Mouse (Mus musculus) B cell, adult (primary cell): ENCODE results near the gene Sipa1. TPM values are rescaled to one million over a fixed set of nuclear protein-coding genes. Genes with fewer than 3 reads are reported as not detected.

Experiments
- total RNA-seq: library from RNA; stranded (reverse); gene quantifications from 4 replicates; pipeline ENCODE4 v1.2.4, GENCODE M21; 2023; ENCODE audit not compliant: inconsistent age

The Sipa1 gene
- 618 to 650 TPM (median 632 TPM) in 4 replicates for total RNA-seq

DNA sequence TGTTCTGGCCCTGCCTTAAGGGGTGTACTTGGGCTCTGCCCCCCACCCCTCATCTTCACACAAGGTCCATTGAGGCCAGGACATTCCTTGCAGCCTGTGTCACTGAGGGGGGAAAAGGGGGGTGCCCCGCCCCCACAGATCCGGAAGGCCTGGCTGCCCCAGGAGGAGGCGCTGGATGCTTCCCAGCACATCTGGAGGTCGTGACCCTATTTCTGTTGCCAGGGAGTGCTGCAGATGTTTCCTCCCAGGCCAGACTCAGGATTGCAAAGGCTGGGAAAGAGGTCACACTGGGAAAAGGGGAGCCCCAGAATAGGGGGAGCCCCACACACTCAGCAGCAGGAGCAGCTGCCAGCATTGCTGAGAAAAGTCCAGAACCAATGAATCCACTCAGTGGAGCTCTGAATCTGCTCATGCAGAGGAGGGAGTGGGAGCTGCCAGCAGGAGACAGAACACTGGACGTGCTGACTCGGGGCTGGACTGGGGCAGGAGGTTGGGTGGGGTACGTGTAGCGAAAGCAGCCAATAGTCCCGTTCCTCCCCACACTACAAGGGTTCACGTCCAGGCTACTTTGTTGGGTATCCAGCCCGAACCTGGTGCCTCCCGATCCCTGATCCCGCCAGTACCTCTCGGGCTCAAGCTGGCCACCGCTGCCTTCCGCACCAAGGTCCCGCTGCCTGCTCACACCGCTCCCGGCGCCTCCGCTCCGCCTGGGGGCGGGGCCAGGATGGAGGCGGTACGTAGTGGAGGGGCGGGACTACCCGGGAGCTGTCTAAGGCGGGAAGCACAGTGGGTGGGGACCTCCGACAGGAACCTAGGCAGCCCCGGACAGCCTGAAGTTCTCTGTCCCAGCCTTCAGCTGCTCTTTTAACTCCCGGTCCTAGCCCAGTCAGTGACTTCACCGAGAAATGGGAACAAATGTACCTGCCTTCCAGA, at the start of gene Sipa1:
Gene Sipa1, minus strand, starts transcription at position 727 of the 933 bp plus-strand sequence.

GRCm38 (mm10) chr19:5704163-5704800, 40.8 kb upstream of the Sipa1 start, which contains the start of gene Kcnk7:
TSS of gene Kcnk7 (plus strand) at chr19:5704367.

GRCm38 (mm10) chr19:5688200-5689087, 24.9 kb upstream of the Sipa1 start, which contains the start of the genes Map3k11 and Pcnx3:
TSS of gene Map3k11 (plus strand) at chr19:5688742.
TSS of gene Pcnx3 (minus strand) at chr19:5688908.

DNA sequence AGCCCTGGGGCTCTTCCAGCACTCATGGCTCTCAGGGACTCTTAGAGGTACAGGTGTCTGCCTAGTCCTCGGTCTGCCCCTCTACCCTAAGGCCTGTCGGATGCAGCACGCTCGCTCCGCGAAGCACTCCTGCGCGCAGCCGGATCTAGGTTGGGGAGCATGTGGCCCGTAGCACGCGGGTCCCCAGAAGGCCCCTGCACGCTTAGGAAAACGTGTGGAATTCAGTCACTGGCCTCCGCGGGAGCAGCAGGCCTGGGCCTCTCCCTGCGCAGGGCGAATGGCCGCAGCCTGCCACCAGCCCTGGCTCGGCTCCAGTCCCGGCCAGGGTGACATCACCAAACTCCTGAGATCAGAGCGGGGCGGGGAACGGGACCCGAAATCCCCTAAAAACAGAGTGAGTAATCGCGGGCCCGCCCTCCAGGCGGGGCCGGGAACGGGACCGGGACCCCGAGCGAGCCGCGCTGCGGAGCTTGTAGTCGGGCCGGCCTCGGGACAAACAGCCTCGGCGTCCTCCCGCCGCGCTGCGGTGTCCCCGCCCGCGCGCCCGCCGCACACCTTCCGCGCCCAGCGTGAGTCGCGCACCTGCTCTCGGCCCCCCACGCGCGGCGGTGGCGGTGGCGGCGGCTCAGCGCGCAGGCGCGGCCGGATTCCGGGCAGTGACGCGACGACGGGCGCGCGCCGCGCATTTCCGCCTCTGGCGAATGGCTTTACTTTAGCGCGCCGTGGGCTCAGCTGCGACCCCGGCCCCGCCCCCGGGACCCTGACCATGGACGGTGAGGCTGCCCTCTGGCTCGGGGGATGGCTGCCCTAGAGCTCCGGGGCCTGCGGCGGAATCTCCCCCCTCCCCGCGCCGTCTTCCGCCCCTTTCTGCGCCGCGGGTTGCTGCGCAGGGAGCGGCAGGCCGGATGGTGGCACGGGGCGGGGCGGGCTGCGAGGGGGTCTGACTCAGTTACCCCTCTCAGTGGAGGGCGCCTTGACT, 26.1 kb downstream of the Sipa1 start, which contains the start of gene Rela:
Gene Rela, plus strand, starts transcription at position 415 of the 979 bp plus-strand sequence.

GRCm38 (mm10) chr19:5609547-5610404, 53.7 kb downstream of the Sipa1 start, which contains the start of gene Kat5:
TSS of gene Kat5 (minus strand) at chr19:5610237.

DNA sequence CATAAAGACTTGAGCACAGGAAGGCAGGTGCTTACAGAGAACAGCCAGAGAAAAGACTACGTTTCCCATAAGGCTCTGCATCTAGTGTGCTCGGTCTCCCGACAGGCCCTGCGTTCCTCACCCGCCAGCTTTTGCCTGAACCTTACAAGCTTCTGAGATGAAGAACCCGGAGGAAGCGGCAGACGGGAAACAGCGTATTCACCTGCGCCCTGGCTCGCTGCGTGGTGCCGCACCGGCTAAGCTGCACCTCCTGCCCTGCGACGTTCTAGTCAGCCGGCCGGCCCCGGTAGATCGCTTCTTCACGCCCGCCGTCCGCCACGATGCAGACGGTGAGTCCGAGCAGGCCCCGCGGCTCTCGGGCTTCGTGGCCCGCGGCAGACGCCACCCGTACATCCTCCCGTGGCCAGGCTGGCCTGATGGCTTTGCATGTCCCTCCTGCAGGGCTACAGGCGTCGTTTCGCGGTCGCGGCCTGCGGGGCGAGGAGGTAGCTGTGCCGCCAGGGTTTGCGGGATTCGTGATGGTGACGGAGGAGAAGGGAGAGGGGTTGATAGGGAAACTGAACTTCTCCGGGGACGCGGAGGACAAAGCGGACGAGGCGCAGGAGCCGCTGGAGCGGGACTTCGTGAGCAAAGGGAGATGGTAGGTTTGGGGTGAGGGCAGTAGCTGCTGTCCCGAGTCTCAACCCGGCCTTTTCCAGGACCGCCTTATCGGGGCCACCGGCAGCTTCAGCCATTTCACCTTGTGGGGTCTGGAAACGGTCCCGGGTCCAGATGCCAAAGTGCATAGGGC, 61.6 kb downstream of the Sipa1 start, which contains the start of gene Rnaseh2c:
Gene Rnaseh2c, plus strand, starts transcription at position 122 of the 790 bp plus-strand sequence.

Other genes with a start within 250 kb of the Sipa1 start
- 168 to 181 TPM (median 171 TPM) in 4 replicates for gene Drap1, start 238.7 kb downstream of the Sipa1 start, total RNA-seq
- gene AI837181, start 238.6 kb downstream of the Sipa1 start, total RNA-seq: 56.0 to 61.6 TPM (median 59.0 TPM) in 4 replicates
- gene Fosl1, start 216.2 kb downstream of the Sipa1 start, total RNA-seq: 0.55 to 3.8 TPM (median 0.75 TPM) in 4 replicates
- 2.8 to 3.3 TPM (median 3.0 TPM) in 4 replicates for gene Ccdc85b, start 205.8 kb downstream of the Sipa1 start, total RNA-seq
- gene Fibp, start 203.1 kb downstream of the Sipa1 start, total RNA-seq: 107 to 110 TPM (median 109 TPM) in 4 replicates
- 0.90 to 2.0 TPM (median 1.3 TPM) in 4 replicates for gene Ctsw, start 195.2 kb downstream of the Sipa1 start, total RNA-seq
- 1.8 TPM in 1 of 4 replicates, not detected in the others for gene Efemp2, start 189.8 kb downstream of the Sipa1 start, total RNA-seq
- 40.8 to 48.0 TPM (median 43.1 TPM) in 4 replicates for gene Mus81, start 175.3 kb downstream of the Sipa1 start, total RNA-seq
- 1,329 to 1,431 TPM (median 1,341 TPM) in 4 replicates for gene Cfl1, start 173.3 kb downstream of the Sipa1 start, total RNA-seq
- gene 1700020D05Rik, start 159.9 kb downstream of the Sipa1 start, total RNA-seq: 0.93 to 2.6 TPM (median 2.2 TPM) in 4 replicates
- gene Snx32, start 153.2 kb downstream of the Sipa1 start, total RNA-seq: 7.9 to 10.5 TPM (median 9.1 TPM) in 4 replicates
- 0.27 TPM in 1 of 4 replicates, not detected in the others for gene Ovol1, start 103.1 kb downstream of the Sipa1 start, total RNA-seq
- 13.8 to 21.1 TPM (median 19.0 TPM) in 4 replicates for gene Ap5b1, start 95.7 kb downstream of the Sipa1 start, total RNA-seq
- gene Rnaseh2c, start 61.8 kb downstream of the Sipa1 start, total RNA-seq: 88.3 to 130 TPM (median 99.7 TPM) in 4 replicates
- gene Kat5, start 53.5 kb downstream of the Sipa1 start, total RNA-seq: 104 to 120 TPM (median 115 TPM) in 4 replicates
- 140 to 150 TPM (median 143 TPM) in 4 replicates for gene Rela, start 26.2 kb downstream of the Sipa1 start, total RNA-seq
- gene Map3k11, start 25.0 kb upstream of the Sipa1 start, total RNA-seq: 52.6 to 59.1 TPM (median 55.7 TPM) in 4 replicates
- 187 to 202 TPM (median 194 TPM) in 4 replicates for gene Pcnx3, start 25.2 kb upstream of the Sipa1 start, total RNA-seq
- gene Kcnk7, start 40.7 kb upstream of the Sipa1 start, total RNA-seq: not detected in 4 replicates
- gene Ehbp1l1, start 62.6 kb upstream of the Sipa1 start, total RNA-seq: 49.9 to 52.9 TPM (median 51.1 TPM) in 4 replicates
- gene Fam89b, start 65.9 kb upstream of the Sipa1 start, total RNA-seq: 19.9 to 23.5 TPM (median 21.9 TPM) in 4 replicates
- gene Ltbp3, start 77.2 kb upstream of the Sipa1 start, total RNA-seq: 0.24 to 0.45 TPM in 2 of 4 replicates, not detected in the others
- 74.4 to 97.3 TPM (median 80.0 TPM) in 4 replicates for gene Scyl1, start 107.7 kb upstream of the Sipa1 start, total RNA-seq
- gene Frmd8, start 211.6 kb upstream of the Sipa1 start, total RNA-seq: 29.4 to 40.1 TPM (median 35.7 TPM) in 4 replicates
- 21.3 to 29.7 TPM (median 22.3 TPM) in 4 replicates for gene Slc25a45, start 214.1 kb upstream of the Sipa1 start, total RNA-seq
- gene Tigd3, start 230.4 kb upstream of the Sipa1 start, total RNA-seq: 1.9 to 2.7 TPM (median 2.6 TPM) in 4 replicates
- 161 to 182 TPM (median 167 TPM) in 4 replicates for gene Dpf2, start 249.3 kb upstream of the Sipa1 start, total RNA-seq